Mouse (Mus musculus) midbrain, embryonic 16.5 days (tissue): ENCODE measurements around the gene Art3. TPM values are rescaled to one million over a fixed set of nuclear protein-coding genes. Genes with fewer than 3 reads are reported as not detected.
A peak's percentile ranks its signal among the peaks of the same experiment; 100 is the strongest.

Source experiments
- ATAC-seq: fragments of 200-750 bp; cut with Nextera tagmentation; 2 replicates; pipeline ENCODE4 v1.8.0; 2017; ENCODE audit warnings: moderate TSS enrichment
- H3K27ac ChIP-seq: fragments of 300-500 bp; sonication (generic); 2 replicates; pipeline ENCODE4 v1.5.1; 2014; ENCODE audit warnings: mild to moderate bottlenecking, low read length, mixed read lengths
- H3K27me3 ChIP-seq: fragments of 300-500 bp; sonication (generic); 2 replicates; pipeline ENCODE4 v1.6.1; 2014; ENCODE audit warnings: low read depth, low read length, mixed read lengths; ENCODE audit not compliant: control insufficient read depth, insufficient read depth
- H3K36me3 ChIP-seq: fragments of 300-500 bp; sonication (generic); 2 replicates; pipeline ENCODE4 v1.6.1; 2014; ENCODE audit warnings: mild to moderate bottlenecking, low read length, moderate library complexity, mixed read lengths; ENCODE audit not compliant: control insufficient read depth, insufficient read depth
- H3K4me1 ChIP-seq: fragments of 300-500 bp; sonication (generic); 2 replicates; pipeline ENCODE4 v1.6.1; 2014; ENCODE audit warnings: mild to moderate bottlenecking, low read length, mixed read lengths; ENCODE audit not compliant: control insufficient read depth, insufficient read depth
- H3K4me2 ChIP-seq: fragments of 300-500 bp; sonication (generic); 2 replicates; pipeline ENCODE4 v1.6.1; 2014; ENCODE audit warnings: mild to moderate bottlenecking, low read length, mixed read lengths
- H3K4me3 ChIP-seq: fragments of 300-500 bp; sonication (generic); 2 replicates; pipeline ENCODE4 v1.5.1; 2014; ENCODE audit warnings: low read depth, mild to moderate bottlenecking, low read length, moderate library complexity, mixed read lengths
- H3K9ac ChIP-seq: fragments of 300-500 bp; sonication (generic); 2 replicates; pipeline ENCODE4 v1.6.1; 2014; ENCODE audit warnings: low read depth, low read length, mixed read lengths
- H3K9me3 ChIP-seq: fragments of 300-500 bp; sonication (generic); replicated peaks from 2 replicates; pipeline ENCODE4 v1.6.1; 2014; ENCODE audit warnings: mild to moderate bottlenecking, low read length, mixed read lengths; ENCODE audit not compliant: control insufficient read depth, poor library complexity, severe bottlenecking
- WGBS: fragments of 180-500 bp; shearing (Covaris S2); extraction: QIAGEN DNeasy Blood & Tissue Kit; methylation state at CpG from one replicate; pipeline ENCODE4 v1.1.7; 2014; 5-methylcytosine and 5-hydroxymethylcytosine counted together
- polyA plus RNA-seq: library from polyadenylated mRNA; unstranded; fragments of >200 nt; fragmentation: Nextera tagmentation; extraction: Ambion mirVana; gene quantifications from 2 replicates; pipeline ENCODE4 v1.2.1, GENCODE M21; 2015

Gene Art3
- polyA plus RNA-seq, 1 experiment from 2014 or later, result 4.3 TPM

- WGBS, result 83% methylated on average over 6 of the region's 6 CpGs
- Histone ChIP-seq H3K36me3 (no peaks in the 10 kb centered on the region), H3K4me1 (no peaks in the 10 kb centered on the region), H3K27ac (no peak overlapping the region), H3K4me2 (no peak overlapping the region), H3K4me3 (no peak overlapping the region), H3K9ac (no peak overlapping the region), H3K9me3 (no peaks in the 10 kb centered on the region), H3K27me3 (no peaks in the 10 kb centered on the region)
- ATAC-seq, result no peak
Measured at GRCm38 (mm10) chr5:92327367-92327766, 4.3 kb upstream of the Art3 start.

GRCm38 (mm10) chr5:92327929-92328328, 3.7 kb upstream of the Art3 start, which contains the start of gene Cxcl9:
Gene Cxcl9, minus strand, starts transcription at chr5:92328079.
- Histone ChIP-seq H3K9me3 (no peaks in the 10 kb centered on the region), H3K4me3 (no peak within 1 kb of the TSS), H3K27ac (no peak within 1 kb of the TSS), H3K27me3 (no peaks in the 10 kb centered on the region), H3K4me1 (no peaks in the 10 kb centered on the region), H3K4me2 (no peak within 1 kb of the TSS), H3K36me3 (no peaks in the 10 kb centered on the region), H3K9ac (no peak within 1 kb of the TSS)
- 91% methylated on average over 7 of the region's 7 CpGs for whole genome bisulfite sequencing
- ATAC-seq, result no peak

- no peak overlapping the region for H3K4me3 ChIP-seq
- no peak overlapping the region for H3K9ac ChIP-seq
- H3K27ac ChIP-seq, result no peak overlapping the region
- H3K36me3 ChIP-seq, result no peaks in the 10 kb centered on the region
- no peaks in the 10 kb centered on the region for H3K4me1 ChIP-seq
- H3K9me3 ChIP-seq, result no peaks in the 10 kb centered on the region
- no peak overlapping the region for H3K4me2 ChIP-seq
- no peaks in the 10 kb centered on the region for H3K27me3 ChIP-seq
- ATAC-seq, result no peak
- WGBS, result 88% methylated on average over 12 of the region's 12 CpGs
Measured at GRCm38 (mm10) chr5:92331122-92331521, 505 bp upstream of the Art3 start.

- ATAC-seq, result no peak
- Histone ChIP-seq H3K27me3 (no peaks in the 10 kb centered on the region), H3K27ac (no peak overlapping the region), H3K9me3 (no peaks in the 10 kb centered on the region), H3K36me3 (no peaks in the 10 kb centered on the region), H3K4me2 (peak overlapping the region; percentile 17; the same call in 1 of the 2 replicates), H3K4me3 (no peak overlapping the region), H3K4me1 (no peaks in the 10 kb centered on the region), H3K9ac (no peak overlapping the region)
- 75% methylated on average over 9 of the region's 9 CpGs for WGBS
Measured at GRCm38 (mm10) chr5:92332359-92332840, 773 bp downstream of the Art3 start.

- Histone ChIP-seq H3K9me3 (no peaks in the 10 kb centered on the region), H3K36me3 (no peaks in the 10 kb centered on the region), H3K4me2 (no peak overlapping the region), H3K9ac (no peak overlapping the region), H3K4me1 (no peaks in the 10 kb centered on the region), H3K27me3 (no peaks in the 10 kb centered on the region), H3K4me3 (no peak overlapping the region), H3K27ac (no peak overlapping the region)
- WGBS, result 88% methylated on average over 3 of the region's 3 CpGs
- no peak for ATAC-seq
Measured at GRCm38 (mm10) chr5:92336743-92337142, 5.1 kb downstream of the Art3 start.

- H3K4me1 ChIP-seq, result no peaks in the 10 kb centered on the region
- H3K27ac ChIP-seq, result no peak overlapping the region
- no peak overlapping the region for H3K9ac ChIP-seq
- no peak overlapping the region for H3K4me3 ChIP-seq
- no peaks in the 10 kb centered on the region for H3K36me3 ChIP-seq
- H3K9me3 ChIP-seq, result no peaks in the 10 kb centered on the region
- ATAC-seq, result no peak
- no peaks in the 10 kb centered on the region for H3K27me3 ChIP-seq
- 78% methylated on average over 4 of the region's 4 CpGs for WGBS
- H3K4me2 ChIP-seq, result no peak overlapping the region
Measured at GRCm38 (mm10) chr5:92340606-92341005, 9.0 kb downstream of the Art3 start.

- no peak for ATAC-seq
- H3K9me3 ChIP-seq, result no peaks in the 10 kb centered on the region
- H3K4me2 ChIP-seq, result no peak overlapping the region
- H3K4me3 ChIP-seq, result no peak overlapping the region
- no peaks in the 10 kb centered on the region for H3K27me3 ChIP-seq
- no peak overlapping the region for H3K9ac ChIP-seq
- H3K36me3 ChIP-seq, result no peaks in the 10 kb centered on the region
- peaks cover 5% of the 10 kb centered on the region for H3K4me1 ChIP-seq
- no peak overlapping the region for H3K27ac ChIP-seq
- WGBS, result 89% methylated on average over 8 of the region's 8 CpGs
Measured at GRCm38 (mm10) chr5:92345006-92345405, 13.4 kb downstream of the Art3 start.

- H3K9me3 ChIP-seq, result no peaks in the 10 kb centered on the region
- 23% methylated on average over 14 of the region's 14 CpGs for WGBS
- H3K27ac ChIP-seq, result no peak within 1 kb of the TSS
- no peak within 1 kb of the TSS for H3K9ac ChIP-seq
- peak within 1 kb of the TSS; percentile 29 for H3K4me3 ChIP-seq
- no peaks in the 10 kb centered on the region for H3K27me3 ChIP-seq
- H3K4me2 ChIP-seq, result peak within 1 kb of the TSS; percentile 70
- H3K4me1 ChIP-seq, result peaks cover 5% of the 10 kb centered on the region
- peak; percentile 60; the same call in 1 of the 2 replicates for ATAC-seq
- no peaks in the 10 kb centered on the region for H3K36me3 ChIP-seq
Measured at GRCm38 (mm10) chr5:92348794-92349413, 17.3 kb downstream of the Art3 start, which contains the start of gene Cxcl10. Gene Cxcl10, minus strand, starts transcription at chr5:92348889.

GRCm38 (mm10) chr5:92349731-92350130, 18.1 kb downstream of the Art3 start:
- ATAC-seq, result no peak
- H3K27me3 ChIP-seq, result no peaks in the 10 kb centered on the region
- 83% methylated on average over 7 of the region's 7 CpGs for WGBS

More at GRCm38 (mm10) chr5:92349731-92350130, 18.1 kb downstream of the Art3 start:
- no peaks in the 10 kb centered on the region for H3K36me3 ChIP-seq
- no peaks in the 10 kb centered on the region for H3K9me3 ChIP-seq
- H3K4me3 ChIP-seq, result no peak overlapping the region
- H3K4me1 ChIP-seq, result peaks cover 5% of the 10 kb centered on the region
- H3K27ac ChIP-seq, result no peak overlapping the region
- no peak overlapping the region for H3K4me2 ChIP-seq
- H3K9ac ChIP-seq, result no peak overlapping the region
